In genomic region chr14:76513395-76514049, GRCm38 (mm10) we compare ENCODE assay signal across 9 mouse cellular contexts. TPM values are rescaled to one million over a fixed set of nuclear protein-coding genes. Genes with fewer than 3 reads are reported as not detected.
DNase-seq lines count a peak whose midpoint lies in the region; ATAC-seq and TF ChIP-seq lines count a peak whose summit lies in the region.
"Had no signal": no experiment of that assay in that cellular context is flagged by ENCODE, and none has a peak within 500 bp of the region (broad histone marks: within the 10 kb centered on the region; RNA-seq: fewer than 3 reads in every experiment).

No protein-coding gene starts in this region.

- no peaks in the 10 kb centered on the region; the same call in 1 of the 2 replicates for H3K9me3 ChIP-seq in embryonic facial prominence, embryonic 10.5 days
- H3K9me3 ChIP-seq in kidney, embryonic 14.5 days (ENCODE audit: control insufficient read depth, low read length), result no peaks in the 10 kb centered on the region
- no peaks in the 10 kb centered on the region for H3K9me3 ChIP-seq in neural tube, embryonic 12.5 days

- WGBS in embryonic facial prominence, embryonic 10.5 days, result 17% methylated on average over 11 of the region's 11 CpGs
- WGBS in kidney, embryonic 14.5 days, result 20% methylated on average over 11 of the region's 11 CpGs
- WGBS in neural tube, embryonic 12.5 days, result 24% methylated on average over 11 of the region's 11 CpGs

- H3K27ac ChIP-seq in left cerebral cortex, adult 2 months, result no peak overlapping the region
- peak overlapping the region; percentile 75 for H3K27ac ChIP-seq in embryonic facial prominence, embryonic 10.5 days (replicated peaks)
- H3K27ac ChIP-seq in kidney, embryonic 14.5 days (ENCODE audit: low read depth, low read length), result peak overlapping the region; percentile 73; the same call in 1 of the 2 replicates
- no peak overlapping the region for H3K27ac ChIP-seq in neural tube, embryonic 12.5 days

- no peak overlapping the region for H3K4me3 ChIP-seq in left cerebral cortex, adult 2 months
- peak overlapping the region; percentile 16; the same call in 1 of the 2 replicates for H3K4me3 ChIP-seq in embryonic facial prominence, embryonic 10.5 days
- no peak overlapping the region for H3K4me3 ChIP-seq in kidney, embryonic 14.5 days (ENCODE audit: low read length)
- no peak overlapping the region for H3K4me3 ChIP-seq in neural tube, embryonic 12.5 days

- H3K36me3 ChIP-seq in embryonic facial prominence, embryonic 10.5 days (replicated peaks), result peaks cover 19% of the 10 kb centered on the region
- H3K36me3 ChIP-seq in kidney, embryonic 14.5 days (ENCODE audit: control insufficient read depth, insufficient read depth, low read length), result 0 out of 2 replicates have a peak, but pooled peaks cover 2% of the 10 kb centered on the region
- peaks cover 11% of the 10 kb centered on the region for H3K36me3 ChIP-seq in neural tube, embryonic 12.5 days

- peaks cover 3% of the 10 kb centered on the region; the same call in 1 of the 2 replicates for H3K27me3 ChIP-seq in embryonic facial prominence, embryonic 10.5 days (replicated peaks; ENCODE audit: low read depth, poor library complexity, severe bottlenecking)
- no peaks in the 10 kb centered on the region for H3K27me3 ChIP-seq in kidney, embryonic 14.5 days (ENCODE audit: control insufficient read depth, insufficient read depth, low read length)
- no peaks in the 10 kb centered on the region for H3K27me3 ChIP-seq in neural tube, embryonic 12.5 days (replicated peaks)

- H3K9ac ChIP-seq in kidney, embryonic 14.5 days (ENCODE audit: low read depth, low read length), result peak overlapping the region; percentile 18; the same call in 1 of the 2 replicates
- H3K9ac ChIP-seq in neural tube, embryonic 12.5 days, result no peak overlapping the region

- intact Hi-C loops in left cerebral cortex, postnatal 4 days (cut with DNase I), result no loop called here
- intact Hi-C loops in left cerebral cortex, adult 2 months (cut with DNase I), result no loop called here
- intact Hi-C loops in gastrocnemius, postnatal 36 days (cut with DNase I), result no loop called here

- DNase-seq in left cerebral cortex, postnatal 4 days, result peak; percentile 52
- DNase-seq in left cerebral cortex, adult 2 months (ENCODE audit: extremely low spot score in 1 of 2, low spot score in 2 of 2), result no peak
- DNase-seq in embryonic facial prominence, embryonic 10.5 days (ENCODE audit: low spot score), result peak; percentile 74
- DNase-seq in gastrocnemius, postnatal 36 days, result no peak
- DNase-seq in adrenal gland, postnatal 4 days (ENCODE audit: low spot score in 2 of 2), result no peak
- DNase-seq in heart, postnatal 4 days, result no peak
- DNase-seq: cerebellum, postnatal 36 days had no signal

- no peak for TF ChIP-seq CTCF in left cerebral cortex, adult 2 months (IDR thresholded peaks at IDR 0.05)

- peaks cover 42% of the 10 kb centered on the region for H3K4me1 ChIP-seq in embryonic facial prominence, embryonic 10.5 days
- peaks cover 22% of the 10 kb centered on the region for H3K4me1 ChIP-seq in kidney, embryonic 14.5 days (ENCODE audit: control insufficient read depth, insufficient read depth, low read length)
- peaks cover 6% of the 10 kb centered on the region; the same call in 1 of the 2 replicates for H3K4me1 ChIP-seq in neural tube, embryonic 12.5 days

- peak; percentile 73; the same call in 1 of the 2 replicates for ATAC-seq in kidney, embryonic 14.5 days (ENCODE audit: low FRiP score, low TSS enrichment)
- ATAC-seq in neural tube, embryonic 12.5 days (ENCODE audit: low FRiP score, low read depth), result no peak

- H3K4me2 ChIP-seq in kidney, embryonic 14.5 days (replicated peaks; ENCODE audit: low read depth, low read length), result peak overlapping the region; percentile 21
- H3K4me2 ChIP-seq in neural tube, embryonic 12.5 days (replicated peaks), result peak overlapping the region; percentile 24; the same call in 1 of the 2 replicates

RNA-seq across cellular contexts. Expression of gene Serp2, which starts 43.2 kb away (rescaled TPM):
- total RNA-seq in left cerebral cortex, postnatal 4 days (2021), result 100 to 1,000 TPM; 174 to 175 TPM
- 100 to 1,000 TPM; 178 to 186 TPM for total RNA-seq in left cerebral cortex, adult 2 months (2021)
- polyA plus RNA-seq in embryonic facial prominence, embryonic 10.5 days (2016; fragmentation: Nextera tagmentation; extraction: Ambion mirVana), result 18.9 and 21.6 TPM in 2 replicates
- 15.2 and 16.2 TPM in 2 replicates for polyA plus RNA-seq in kidney, embryonic 14.5 days (2014; fragmentation: Nextera tagmentation; extraction: Ambion mirVana)
- polyA plus RNA-seq in neural tube, embryonic 12.5 days (2016; fragmentation: Nextera tagmentation; extraction: Ambion mirVana), result 69.9 and 73.5 TPM in 2 replicates
- total RNA-seq in gastrocnemius, postnatal 36 days (2021), result under 1 TPM; 0.36 to 0.37 TPM
- 10 to 100 TPM; 15.5 to 16.0 TPM for total RNA-seq in adrenal gland, postnatal 4 days (2021)
- 1 to 10 TPM; 1.6 TPM for total RNA-seq in heart, postnatal 4 days (2021)

Comparison
In these comparisons a context has a peak if more than half of its experiments do, and no peak if none do; other contexts are left out.
1. DNase-seq: peak in left cerebral cortex, postnatal 4 days (single experiment) and embryonic facial prominence, embryonic 10.5 days (single experiment); none in left cerebral cortex, adult 2 months (0 of 2), gastrocnemius, postnatal 36 days (0 of 2), adrenal gland, postnatal 4 days (0 of 2) and heart, postnatal 4 days (single experiment).
2. H3K27ac ChIP-seq: peak in embryonic facial prominence, embryonic 10.5 days (single experiment) and kidney, embryonic 14.5 days (single experiment); none in left cerebral cortex, adult 2 months (single experiment) and neural tube, embryonic 12.5 days (single experiment).
3. RNA of gene Serp2, which starts 43.2 kb away (total RNA-seq): 178 to 186 TPM in left cerebral cortex, adult 2 months and 174 to 175 TPM in left cerebral cortex, postnatal 4 days; 15.5 to 16.0 TPM in adrenal gland, postnatal 4 days, 1.6 TPM in heart, postnatal 4 days and 0.36 to 0.37 TPM in gastrocnemius, postnatal 36 days; every median in the first group is over 10 times any median in the second.